Mouse (Mus musculus): ENCODE results near the gene Klhl25.
"Not testable (repeated sequence)": the region's sequence is repeated elsewhere in the genome, so short reads cannot be mapped to it uniquely, and the experiment has no call there.

Gene Klhl25

DNA sequence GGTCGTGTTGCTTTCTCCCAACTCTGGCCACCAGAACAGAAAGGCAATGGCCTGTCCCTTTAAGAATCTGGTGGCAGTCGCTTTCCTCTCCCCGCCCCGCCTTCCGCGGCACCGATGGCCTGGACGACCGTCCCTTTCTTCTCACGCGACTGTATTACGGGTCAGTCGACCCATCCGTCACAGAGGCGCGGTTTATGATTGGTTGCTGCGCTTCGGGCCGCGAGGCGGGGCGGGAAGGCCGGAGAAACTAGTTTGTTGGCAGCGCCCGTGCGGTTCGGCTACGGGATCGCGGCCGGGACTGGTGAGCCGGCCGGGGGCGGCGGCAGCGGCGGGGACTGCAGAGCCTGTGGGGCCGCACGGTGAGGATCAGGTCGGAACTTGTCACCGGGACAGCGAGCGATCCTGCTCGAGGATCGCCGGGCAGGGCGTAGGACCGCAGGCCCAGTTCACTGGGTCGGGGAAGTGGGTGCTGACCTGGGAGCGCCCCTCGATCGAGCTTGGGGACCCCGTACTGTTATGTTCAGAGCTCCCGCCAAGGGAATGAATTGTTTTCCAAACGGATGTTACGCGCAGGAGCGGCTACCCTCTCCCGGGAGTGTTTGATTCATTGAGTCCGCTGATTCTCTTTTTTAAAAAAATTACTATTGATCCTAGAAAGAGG is at the start of gene Klhl25:
TSS of gene Klhl25 (plus strand) at position 196 of the 661 bp plus-strand sequence.
- peak; percentile 96 to 97 for DNase-seq

DNA sequence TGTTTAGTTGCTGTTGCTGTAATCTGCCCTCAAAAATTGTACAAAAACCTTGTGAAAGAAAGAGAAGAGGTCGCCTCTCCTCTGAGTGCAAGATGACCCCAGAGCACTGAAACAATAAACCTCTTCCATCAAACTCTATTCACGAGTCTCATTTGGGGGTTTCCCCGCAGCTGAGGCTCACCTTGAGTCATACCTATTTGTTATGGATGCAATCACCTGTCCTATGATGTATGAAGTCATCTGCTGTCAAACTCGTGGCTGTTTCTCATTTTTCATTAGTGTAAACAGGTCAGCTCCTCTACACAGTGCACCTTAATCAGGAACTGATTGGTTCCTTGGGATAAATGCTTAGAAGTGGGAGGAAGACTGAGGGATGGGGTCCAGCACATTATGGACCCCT is 47.6 kb upstream of the Klhl25 start:
- no peak for DNase-seq

DNA sequence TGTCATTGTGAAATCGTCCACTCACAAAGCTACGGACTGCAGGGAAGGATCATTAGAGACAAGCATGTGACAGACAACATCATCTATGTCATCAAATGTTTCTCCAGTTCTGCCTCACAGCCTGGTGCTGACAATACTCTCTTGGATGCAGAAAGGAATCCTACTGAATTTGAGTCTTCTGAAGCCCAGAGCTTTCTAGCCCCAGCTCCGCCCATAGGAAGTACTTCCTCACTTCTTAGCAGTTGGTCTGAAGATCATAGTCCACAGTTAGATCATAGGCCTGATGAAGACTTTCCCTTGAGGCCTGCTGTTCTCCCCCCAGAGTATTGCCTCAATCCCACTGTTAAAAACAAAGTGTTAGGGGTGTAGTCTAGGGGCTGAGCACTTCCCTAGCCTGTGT is 47.1 kb upstream of the Klhl25 start:
- DNase-seq = no peak

DNA sequence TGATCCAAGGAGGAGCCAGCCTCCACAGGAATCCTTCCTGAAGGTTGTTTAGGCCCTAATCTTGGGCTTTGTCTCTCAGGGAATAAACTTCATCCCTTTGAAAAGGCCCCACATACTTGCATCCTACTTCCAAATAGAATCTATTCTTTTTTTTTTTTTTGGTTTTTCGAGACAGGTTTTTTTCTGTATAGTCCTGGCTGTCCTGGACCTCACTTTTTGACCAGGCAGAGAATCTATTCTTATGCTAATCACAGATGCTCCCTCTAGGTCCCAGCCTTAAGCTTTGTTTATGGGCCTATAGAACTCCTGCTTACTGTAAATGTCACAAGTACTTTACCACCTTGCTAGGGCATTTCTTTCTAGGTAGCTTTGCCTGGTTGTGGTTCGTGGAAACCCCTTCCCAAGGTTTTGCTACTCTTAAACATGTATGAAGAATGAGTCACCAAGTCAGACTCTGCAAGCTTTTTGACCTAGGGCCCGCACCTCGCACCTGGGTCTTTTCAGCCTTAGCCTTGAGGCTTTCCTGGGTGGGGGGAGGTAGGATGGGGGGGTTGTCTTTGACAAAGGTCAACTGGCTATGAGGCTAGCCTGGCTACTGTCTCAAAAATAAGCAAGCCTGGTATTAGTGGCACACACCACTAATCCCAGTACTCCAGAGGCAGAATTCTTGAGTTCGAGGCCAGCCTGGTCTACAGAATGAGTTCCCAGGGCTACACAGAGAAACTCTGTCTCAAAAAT is 46.3 kb upstream of the Klhl25 start:
- DNase-seq = no peak

GRCm38 (mm10) chr7:75802887-75803286 is 45.2 kb upstream of the Klhl25 start:
- DNase-seq = no peak

DNA sequence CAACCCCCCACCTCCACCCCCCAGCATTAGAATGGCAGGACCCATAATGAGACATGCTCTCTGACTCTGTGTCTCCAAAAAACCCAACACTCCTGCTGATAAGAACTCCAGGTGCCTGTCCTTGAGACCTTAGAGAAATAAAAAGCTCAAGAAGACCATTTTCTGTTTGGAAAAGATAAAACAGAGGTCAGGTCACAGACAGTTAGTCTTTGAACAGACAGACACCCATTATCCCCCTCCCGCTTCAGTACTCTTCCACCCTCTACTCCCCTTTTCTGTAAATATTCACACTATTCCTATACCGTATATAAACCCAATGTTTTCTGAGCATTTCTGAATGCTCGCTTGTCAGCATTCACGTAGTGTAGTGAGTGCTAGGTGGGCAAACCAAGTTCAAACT is 41.9 kb upstream of the Klhl25 start:
- no peak for DNase-seq

DNA sequence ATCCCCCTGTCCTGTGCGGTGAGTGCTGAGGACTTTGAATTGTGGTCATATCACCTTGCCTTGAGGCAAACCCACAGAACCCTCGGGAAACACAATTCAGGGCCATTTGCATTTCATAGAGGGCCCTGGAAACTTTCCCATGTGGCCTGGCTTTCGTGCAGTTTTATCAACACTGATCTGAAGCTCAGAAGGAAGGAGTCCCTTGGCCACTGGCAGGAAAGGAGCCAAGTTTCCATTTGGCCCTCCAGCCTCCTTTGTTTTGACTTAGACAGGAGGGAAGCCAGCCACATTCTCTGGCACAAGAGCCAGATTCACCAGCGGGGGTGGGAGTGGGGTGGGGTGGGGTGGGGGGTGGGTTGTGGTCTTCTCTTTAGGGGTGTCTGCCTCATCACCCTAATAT is 41.4 kb upstream of the Klhl25 start:
- DNase-seq = peak; percentile 11 to 13

GRCm38 (mm10) chr7:75807460-75808304 is 40.4 kb upstream of the Klhl25 start:
- DNase-seq = peak; percentile 27 to 48

GRCm38 (mm10) chr7:75820687-75821086 is 27.4 kb upstream of the Klhl25 start:
- DNase-seq = no peak

- DNase-seq = no peak
These were observed 25.9 kb upstream of the Klhl25 start for GRCm38 (mm10) chr7:75822087-75822668.

GRCm38 (mm10) chr7:75823071-75823470 is 25.0 kb upstream of the Klhl25 start:
- no peak for DNase-seq

- no peak for DNase-seq
These were observed 21.6 kb upstream of the Klhl25 start for GRCm38 (mm10) chr7:75826360-75827103.

DNA sequence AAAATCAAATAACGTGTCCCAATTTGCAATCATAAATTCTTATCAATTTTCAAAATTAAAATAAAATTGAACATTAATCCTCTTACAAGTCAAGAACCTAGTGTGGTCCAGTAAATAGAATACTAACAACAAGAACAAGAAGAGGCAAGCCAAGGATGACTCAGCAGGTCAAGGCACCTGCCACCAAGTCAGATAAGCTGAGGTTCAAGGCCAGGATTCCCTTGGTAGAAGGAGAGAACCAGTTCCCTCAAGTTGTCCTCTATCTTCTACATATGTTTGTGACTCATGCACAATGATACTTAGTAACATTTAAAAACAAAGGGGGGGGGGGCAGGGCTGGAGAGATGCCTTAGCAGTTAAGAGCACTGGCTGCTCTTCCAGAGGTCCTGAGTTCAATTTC is 20.8 kb upstream of the Klhl25 start:
- no peak for DNase-seq

- DNase-seq = peak; percentile 82 to 83
These were observed 20.3 kb upstream of the Klhl25 start for GRCm38 (mm10) chr7:75827850-75828249.

DNA sequence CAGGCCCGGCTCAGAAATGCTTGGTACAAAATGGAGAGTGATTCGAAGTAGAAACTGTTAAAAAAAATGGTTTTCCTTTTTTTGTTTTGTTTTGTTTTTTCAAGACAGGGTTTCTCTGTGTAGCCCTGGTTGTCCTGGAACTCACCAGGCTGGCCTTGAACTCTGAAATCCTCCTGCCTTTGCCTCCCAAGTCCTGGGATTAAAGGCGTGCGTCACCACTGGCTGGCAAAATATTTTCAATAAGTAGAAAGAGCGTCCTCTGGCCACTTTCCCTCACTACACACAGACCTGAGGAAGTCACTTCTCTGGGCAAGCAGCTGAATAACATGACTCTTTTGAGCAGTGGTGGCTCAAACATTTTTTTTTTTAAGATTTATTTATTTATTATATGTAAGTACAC is 19.6 kb upstream of the Klhl25 start:
- no peak for DNase-seq

DNA sequence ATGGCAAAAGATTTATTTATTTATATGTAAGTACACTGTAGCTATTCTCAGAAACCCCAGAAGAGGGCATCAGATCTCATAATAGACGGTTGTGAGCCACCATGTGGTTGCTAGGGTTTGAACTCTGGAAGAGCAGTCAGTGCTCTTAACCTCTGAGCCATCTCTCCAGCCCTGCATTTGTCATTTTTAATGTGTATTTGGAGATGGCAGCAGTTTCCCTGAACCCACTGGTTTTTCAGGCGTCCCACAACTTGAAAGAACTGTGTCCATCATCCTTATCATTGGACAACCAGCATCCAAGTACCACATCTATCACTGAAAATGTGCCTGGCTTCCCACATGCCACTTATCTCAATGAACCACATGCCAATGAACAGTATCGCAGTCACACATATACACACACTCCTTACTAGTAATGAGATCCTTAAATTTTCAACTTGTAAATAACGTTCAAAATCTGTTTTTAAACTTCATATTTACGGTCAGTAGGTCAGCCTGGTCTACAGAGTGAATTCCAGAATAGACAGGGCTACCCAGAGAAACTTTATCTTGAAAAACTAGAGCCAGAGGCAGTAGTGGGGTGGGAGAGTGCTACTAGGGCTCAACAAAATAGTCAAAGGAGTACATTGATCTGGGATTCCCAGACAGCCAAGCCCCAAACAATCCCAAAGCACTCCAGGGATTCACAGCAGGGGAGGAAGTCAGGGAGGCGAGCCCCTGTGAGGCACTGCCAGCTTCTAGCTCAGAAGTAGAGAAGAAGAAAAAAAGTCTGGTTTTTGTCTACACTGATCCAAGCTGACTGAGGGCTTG is 17.7 kb upstream of the Klhl25 start:
- DNase-seq = no peak

DNA sequence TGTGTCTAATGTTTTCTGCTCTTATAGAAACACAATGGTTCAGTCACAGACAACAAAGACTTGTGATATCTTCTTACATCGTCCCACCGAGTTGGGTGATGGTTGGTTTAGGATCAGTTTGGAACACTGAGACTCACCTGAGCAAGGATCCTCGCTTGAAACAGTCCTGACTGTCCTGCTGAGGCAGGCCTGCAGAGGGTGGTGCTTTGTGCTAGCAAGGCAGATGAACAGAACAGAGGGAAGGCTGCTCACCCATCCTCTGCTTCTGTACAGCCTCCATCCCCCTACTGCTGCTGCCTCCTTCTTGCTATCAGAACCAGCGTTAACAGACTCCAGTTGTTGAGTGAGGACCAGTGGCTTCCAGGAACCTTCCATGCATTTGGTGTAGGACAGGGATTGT is 14.2 kb upstream of the Klhl25 start:
- DNase-seq = not testable (repeated sequence)

DNA sequence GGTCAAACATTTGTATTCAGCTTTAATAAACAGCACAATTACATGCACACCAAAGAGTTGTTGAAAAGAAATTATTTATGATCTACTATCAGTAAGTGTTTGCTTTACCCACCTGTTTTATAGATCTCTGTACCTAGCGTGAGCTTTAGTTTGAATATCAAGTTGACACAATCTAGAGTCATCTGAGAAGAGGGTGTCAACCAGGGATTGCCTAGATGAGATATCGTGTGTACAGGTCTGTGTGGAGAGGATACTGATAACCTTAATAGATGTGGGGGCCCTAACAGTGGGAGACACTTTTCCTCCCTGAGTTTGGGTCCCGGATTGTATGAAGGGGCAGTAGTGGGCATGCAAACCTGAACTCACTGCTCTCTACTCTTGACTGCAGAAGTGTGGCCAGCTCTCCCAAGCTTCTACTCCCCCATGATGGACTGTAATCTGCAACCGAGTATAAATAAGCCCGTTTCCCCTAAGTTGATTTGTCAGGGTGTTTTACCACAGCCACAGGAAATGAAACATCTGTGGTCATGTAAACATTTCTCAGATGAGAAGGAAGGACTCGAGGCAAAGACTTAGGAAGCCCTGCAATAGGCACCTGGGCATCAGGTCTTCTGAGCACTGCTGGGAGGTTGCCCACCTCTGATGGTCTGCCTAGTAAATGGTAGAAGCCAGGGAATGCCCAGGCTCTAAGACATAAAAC is 13.0 kb upstream of the Klhl25 start:
- DNase-seq = not testable (repeated sequence)

DNA sequence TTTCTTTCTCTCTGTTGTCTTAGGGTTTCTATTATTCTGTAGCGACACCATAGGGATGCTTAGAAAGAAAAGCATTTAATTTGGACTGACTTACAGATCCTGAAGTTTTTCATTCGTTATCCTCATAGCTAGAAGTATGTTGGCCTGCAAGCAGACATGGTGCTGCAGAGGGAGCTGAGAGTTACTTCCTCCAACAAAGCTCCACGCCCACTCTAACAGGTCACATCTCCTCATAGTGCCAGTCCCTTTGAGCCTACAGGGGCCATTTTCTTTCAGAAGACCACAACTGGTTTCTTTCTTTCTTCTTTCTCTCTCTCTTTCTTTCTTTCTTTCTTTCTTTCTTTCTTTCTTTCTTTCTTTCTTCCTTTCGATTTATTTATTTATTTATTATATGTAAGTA is 8.0 kb upstream of the Klhl25 start:
- DNase-seq = no peak

GRCm38 (mm10) chr7:75842306-75842705 is 5.8 kb upstream of the Klhl25 start:
- no peak for DNase-seq

DNA sequence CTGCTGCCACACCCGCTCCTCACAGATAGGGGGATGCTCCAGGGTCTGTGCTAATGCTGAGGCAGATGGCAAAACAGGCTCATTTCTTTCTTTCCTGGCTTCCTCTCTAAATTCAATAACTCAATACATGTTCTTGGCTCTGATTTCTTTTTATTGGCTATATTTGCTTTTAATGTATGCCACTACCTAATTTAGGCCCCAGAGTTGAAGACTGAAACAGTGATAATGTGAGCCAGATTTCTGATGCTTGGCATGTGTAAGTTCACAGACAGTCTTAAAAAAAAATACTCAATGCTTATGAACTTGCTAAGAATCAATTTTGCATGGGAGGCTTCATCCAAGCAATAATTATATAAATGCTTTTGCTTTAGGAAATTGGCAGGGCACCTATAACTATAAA is 2.2 kb upstream of the Klhl25 start:
- no peak for DNase-seq

Measured in cerebellum, postnatal 14 days (tissue).